Mouse (Mus musculus): ENCODE measurements around the gene Gsdme.

DNA sequence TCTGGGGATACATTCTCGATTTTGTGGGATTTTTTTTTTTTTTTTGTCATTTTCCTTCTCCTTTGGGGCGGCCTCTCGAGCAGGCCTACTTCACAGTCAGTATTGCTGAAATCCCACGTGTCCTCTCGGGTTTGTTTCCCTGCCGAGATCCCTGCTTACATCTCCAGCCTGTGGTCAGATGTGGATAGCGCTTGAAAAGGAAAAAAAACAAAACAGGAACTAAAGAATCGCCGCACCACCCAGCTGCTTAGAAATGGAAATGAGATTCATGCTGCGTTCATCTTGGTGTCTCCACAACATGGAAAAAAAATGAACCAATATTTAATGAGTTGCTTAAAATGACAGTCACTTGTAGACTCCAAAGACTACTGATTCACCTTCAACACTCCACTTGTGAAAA is 31.5 kb upstream of the Gsdme start:
- TF ChIP-seq CTCF (IDR thresholded peaks at IDR 0.05; ENCODE audit: low read depth), result no peak
- no peak for TF ChIP-seq EP300 (optimal IDR thresholded peaks at IDR 0.05)

Measured in stomach, postnatal 0 days (tissue).